Mouse (Mus musculus): ENCODE results near the gene Tex10. TPM values are rescaled to one million over a fixed set of nuclear protein-coding genes. Genes with fewer than 3 reads are reported as not detected.

Tex10 gene
- polyA plus RNA-seq (2015; fragmentation: Nextera tagmentation; extraction: Ambion mirVana), result 44.8 and 46.2 TPM in 2 replicates

DNA sequence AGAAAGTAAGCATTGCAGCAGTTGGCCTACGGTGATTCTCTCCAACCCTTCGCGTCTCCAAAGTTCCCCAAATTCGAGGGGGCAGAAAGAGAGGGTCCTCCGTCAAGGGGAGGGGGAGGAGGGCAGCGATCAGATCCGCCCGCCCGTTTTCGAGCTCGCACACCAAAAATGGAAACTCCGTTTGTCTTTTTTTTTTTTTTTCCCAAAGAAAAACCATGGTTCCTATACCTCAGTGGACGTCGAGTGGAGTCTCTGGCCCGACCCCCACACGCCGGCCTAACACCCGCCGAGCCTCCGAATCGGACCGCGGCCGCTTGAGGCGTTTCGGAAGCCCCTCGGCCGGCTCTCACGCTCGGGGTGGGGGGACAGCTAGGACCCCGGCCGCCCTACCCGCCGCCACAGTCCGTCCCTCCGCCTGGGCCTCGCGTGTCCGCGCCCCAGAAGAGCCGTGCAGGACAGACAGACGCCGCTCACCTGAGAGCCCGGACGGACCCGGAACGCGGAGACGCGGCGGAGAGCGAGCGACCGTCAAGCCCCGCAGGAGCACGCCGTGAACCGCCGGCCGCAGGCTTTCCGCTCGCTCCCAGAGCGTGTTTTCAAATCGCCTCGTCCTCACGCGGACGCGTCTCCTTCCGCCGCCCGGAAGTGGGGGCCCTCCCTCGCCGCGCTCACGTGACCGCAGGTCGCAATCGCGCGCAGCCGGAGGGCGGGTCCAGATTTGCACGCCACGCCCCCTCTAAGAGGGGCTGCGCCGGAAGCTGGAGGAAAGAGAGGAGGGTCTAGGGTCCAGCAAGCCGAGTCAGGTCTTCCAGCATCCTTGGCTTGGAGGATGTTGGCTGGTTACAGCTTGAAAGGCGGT, at the start of gene Tex10:
Gene Tex10 (minus strand): TSS at position 668 of the 859 bp plus-strand sequence.
- Histone ChIP-seq H3K9me3 (ENCODE audit: control insufficient read depth, low read length) (no peaks in the 10 kb centered on the region), H3K4me1 (replicated peaks; ENCODE audit: control insufficient read depth, insufficient read depth, low read length) (peaks cover 11% of the 10 kb centered on the region), H3K4me3 (ENCODE audit: low read length) (peak within 1 kb of the TSS; percentile 99), H3K9ac (ENCODE audit: low read length) (peak within 1 kb of the TSS; percentile 97), H3K27ac (ENCODE audit: low read length) (peak within 1 kb of the TSS; percentile 82), H3K27me3 (ENCODE audit: control insufficient read depth, insufficient read depth, low read depth, low read length) (no peaks in the 10 kb centered on the region), H3K36me3 (ENCODE audit: control insufficient read depth, insufficient read depth, low read length) (0 out of 2 replicates have a peak, but pooled peaks cover 6% of the 10 kb centered on the region), H3K4me2 (ENCODE audit: low read depth, low read length) (peak within 1 kb of the TSS; percentile 74)
- WGBS, result under 1% methylated on average over 89 of the region's 89 CpGs
- ATAC-seq (ENCODE audit: low read depth), result peak; percentile 97

DNA sequence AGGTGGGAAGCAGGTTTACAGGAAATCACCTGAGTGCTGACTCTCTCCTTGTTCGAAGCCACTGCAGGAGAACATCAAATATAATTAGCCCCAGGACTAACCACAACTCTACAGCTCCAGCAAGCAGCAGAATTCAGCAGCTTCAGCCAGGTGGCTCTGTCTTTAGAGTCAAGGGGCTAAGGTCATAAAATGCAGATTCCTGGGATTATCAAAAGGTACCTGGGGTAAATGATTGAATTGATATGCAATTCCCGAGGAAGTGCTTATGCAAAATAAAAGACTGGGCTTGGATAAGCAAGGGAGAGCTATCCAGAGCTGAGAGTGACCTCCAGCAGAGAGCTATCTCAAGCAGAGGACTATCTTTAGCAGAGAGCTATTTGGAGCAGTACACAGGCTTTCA, 37.6 kb upstream of the Tex10 start:
- H3K4me1 ChIP-seq (replicated peaks; ENCODE audit: control insufficient read depth, insufficient read depth, low read length), result no peaks in the 10 kb centered on the region
- no peak overlapping the region for H3K9ac ChIP-seq (ENCODE audit: low read length)
- H3K4me3 ChIP-seq (ENCODE audit: low read length), result no peak overlapping the region
- H3K4me2 ChIP-seq (ENCODE audit: low read depth, low read length), result no peak overlapping the region
- H3K27me3 ChIP-seq (ENCODE audit: control insufficient read depth, insufficient read depth, low read depth, low read length), result no peaks in the 10 kb centered on the region
- no peak overlapping the region for H3K27ac ChIP-seq (ENCODE audit: low read length)
- ATAC-seq (ENCODE audit: low read depth), result no peak
- 49% methylated on average over 2 of the region's 2 CpGs for WGBS
- H3K9me3 ChIP-seq (ENCODE audit: control insufficient read depth, low read length), result no peaks in the 10 kb centered on the region
- no peaks in the 10 kb centered on the region for H3K36me3 ChIP-seq (ENCODE audit: control insufficient read depth, insufficient read depth, low read length)

- Histone ChIP-seq H3K4me2 (ENCODE audit: low read depth, low read length) (no peak overlapping the region), H3K9me3 (ENCODE audit: control insufficient read depth, low read length) (no peaks in the 10 kb centered on the region), H3K36me3 (ENCODE audit: control insufficient read depth, insufficient read depth, low read length) (no peaks in the 10 kb centered on the region), H3K27me3 (ENCODE audit: control insufficient read depth, insufficient read depth, low read depth, low read length) (no peaks in the 10 kb centered on the region), H3K9ac (ENCODE audit: low read length) (no peak overlapping the region), H3K27ac (ENCODE audit: low read length) (no peak overlapping the region), H3K4me3 (ENCODE audit: low read length) (no peak overlapping the region), H3K4me1 (replicated peaks; ENCODE audit: control insufficient read depth, insufficient read depth, low read length) (no peaks in the 10 kb centered on the region)
- 28% methylated on average over 2 of the region's 2 CpGs for WGBS
- no peak for ATAC-seq (ENCODE audit: low read depth)
Measured at GRCm38 (mm10) chr4:48492510-48492909, 19.3 kb upstream of the Tex10 start.

DNA sequence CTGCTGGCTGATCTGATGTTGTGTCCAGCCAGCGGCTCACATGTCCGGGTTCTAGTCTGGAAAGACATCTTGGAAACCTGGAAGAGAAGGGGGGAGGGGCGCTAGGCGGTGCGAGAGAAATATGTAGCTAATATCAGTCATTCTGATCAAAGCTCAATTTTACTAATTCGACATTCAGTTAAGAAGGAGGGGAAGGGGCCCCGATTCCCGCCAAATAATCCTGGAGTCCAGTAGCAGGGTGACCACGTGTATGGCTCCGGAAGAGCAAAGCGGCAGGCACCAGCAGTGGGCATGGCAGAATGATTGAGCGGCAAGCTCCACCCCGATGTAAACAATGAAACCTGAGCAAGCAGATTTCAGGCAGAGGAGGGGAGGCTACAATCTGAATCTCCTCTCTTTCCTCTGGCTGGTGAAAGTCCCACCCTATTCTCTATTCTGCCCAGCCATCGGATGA, 18.1 kb upstream of the Tex10 start:
- WGBS, result 3% methylated on average over 14 of the region's 14 CpGs
- ATAC-seq (ENCODE audit: low read depth), result peak; percentile 54; the same call in 1 of the 2 replicates
- Histone ChIP-seq H3K27ac (ENCODE audit: low read length) (no peak overlapping the region), H3K4me2 (ENCODE audit: low read depth, low read length) (peak overlapping the region; percentile 47), H3K9me3 (ENCODE audit: control insufficient read depth, low read length) (no peaks in the 10 kb centered on the region), H3K9ac (ENCODE audit: low read length) (no peak overlapping the region), H3K4me1 (replicated peaks; ENCODE audit: control insufficient read depth, insufficient read depth, low read length) (no peaks in the 10 kb centered on the region), H3K4me3 (ENCODE audit: low read length) (peak overlapping the region; percentile 21), H3K36me3 (ENCODE audit: control insufficient read depth, insufficient read depth, low read length) (no peaks in the 10 kb centered on the region), H3K27me3 (ENCODE audit: control insufficient read depth, insufficient read depth, low read depth, low read length) (no peaks in the 10 kb centered on the region)

DNA sequence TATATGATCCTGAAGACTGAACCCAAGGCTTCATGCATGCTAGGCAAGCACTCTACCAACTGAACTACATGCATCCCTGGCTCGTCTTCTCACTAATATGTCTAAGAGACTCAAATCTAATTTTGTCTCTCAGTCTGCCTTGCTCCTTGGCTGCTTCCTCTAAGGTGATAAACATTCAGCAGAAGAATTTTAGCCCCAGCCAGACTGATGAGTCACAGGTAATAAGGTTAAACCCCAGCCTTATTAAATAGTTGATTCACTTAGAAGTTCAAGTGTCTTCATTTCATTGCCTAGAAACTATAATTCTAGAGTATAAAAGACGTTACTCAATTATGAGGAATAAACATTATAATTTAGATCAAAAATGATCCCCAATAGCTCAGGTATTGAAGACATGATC, 15.7 kb upstream of the Tex10 start:
- Histone ChIP-seq H3K4me2 (ENCODE audit: low read depth, low read length) (no peak overlapping the region), H3K9me3 (ENCODE audit: control insufficient read depth, low read length) (no peaks in the 10 kb centered on the region)
- 77% methylated on average over 2 of the region's 2 CpGs for WGBS

GRCm38 (mm10) chr4:48481287-48481686, 8.0 kb upstream of the Tex10 start:
- no peak for ATAC-seq (ENCODE audit: low read depth)
- 25% methylated on average over 2 of the region's 2 CpGs for WGBS

More for the DNA sequence above, 15.7 kb upstream of the Tex10 start:
- H3K4me1 ChIP-seq (replicated peaks; ENCODE audit: control insufficient read depth, insufficient read depth, low read length), result no peaks in the 10 kb centered on the region
- no peak overlapping the region for H3K27ac ChIP-seq (ENCODE audit: low read length)
- no peaks in the 10 kb centered on the region for H3K27me3 ChIP-seq (ENCODE audit: control insufficient read depth, insufficient read depth, low read depth, low read length)
- no peak overlapping the region for H3K4me3 ChIP-seq (ENCODE audit: low read length)
- no peak overlapping the region for H3K9ac ChIP-seq (ENCODE audit: low read length)
- no peak for ATAC-seq (ENCODE audit: low read depth)
- H3K36me3 ChIP-seq (ENCODE audit: control insufficient read depth, insufficient read depth, low read length), result no peaks in the 10 kb centered on the region

DNA sequence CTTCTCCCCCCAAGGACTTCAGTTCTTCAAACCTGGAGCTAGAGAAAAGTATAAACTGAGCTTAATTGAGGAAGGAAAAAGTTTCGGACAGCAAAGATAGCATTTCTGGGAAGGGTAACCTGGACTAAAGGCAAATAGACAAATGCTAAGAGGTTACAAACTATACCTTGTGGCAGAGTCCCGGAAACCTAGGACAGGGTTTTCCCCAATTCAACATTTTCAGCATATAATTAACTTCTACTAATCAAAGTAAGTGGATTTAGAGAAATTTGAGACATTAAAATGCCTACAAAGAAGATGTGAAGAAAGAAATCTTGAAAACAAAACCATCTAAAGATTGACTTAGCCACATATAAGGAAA, 372 bp upstream of the Tex10 start:
- 80% methylated on average over 2 of the region's 2 CpGs for WGBS
- Histone ChIP-seq H3K27me3 (ENCODE audit: control insufficient read depth, insufficient read depth, low read depth, low read length) (no peaks in the 10 kb centered on the region), H3K4me3 (ENCODE audit: low read length) (peak overlapping the region; percentile 99), H3K27ac (ENCODE audit: low read length) (peak overlapping the region; percentile 17; the same call in 1 of the 2 replicates), H3K9me3 (ENCODE audit: control insufficient read depth, low read length) (peaks cover 2% of the 10 kb centered on the region; the same call in 1 of the 2 replicates), H3K9ac (ENCODE audit: low read length) (peak overlapping the region; percentile 97), H3K4me2 (ENCODE audit: low read depth, low read length) (peak overlapping the region; percentile 74), H3K4me1 (replicated peaks; ENCODE audit: control insufficient read depth, insufficient read depth, low read length) (peaks cover 11% of the 10 kb centered on the region), H3K36me3 (ENCODE audit: control insufficient read depth, insufficient read depth, low read length) (0 out of 2 replicates have a peak, but pooled peaks cover under 1% of the 10 kb centered on the region)
- ATAC-seq (ENCODE audit: low read depth), result no peak

More at GRCm38 (mm10) chr4:48481287-48481686, 8.0 kb upstream of the Tex10 start:
- Histone ChIP-seq H3K36me3 (ENCODE audit: control insufficient read depth, insufficient read depth, low read length) (no peaks in the 10 kb centered on the region), H3K4me1 (replicated peaks; ENCODE audit: control insufficient read depth, insufficient read depth, low read length) (no peaks in the 10 kb centered on the region), H3K27ac (ENCODE audit: low read length) (no peak overlapping the region), H3K4me2 (ENCODE audit: low read depth, low read length) (no peak overlapping the region), H3K27me3 (ENCODE audit: control insufficient read depth, insufficient read depth, low read depth, low read length) (no peaks in the 10 kb centered on the region), H3K9ac (ENCODE audit: low read length) (no peak overlapping the region), H3K4me3 (ENCODE audit: low read length) (no peak overlapping the region), H3K9me3 (ENCODE audit: control insufficient read depth, low read length) (peaks cover 3% of the 10 kb centered on the region; the same call in 1 of the 2 replicates)

- 0 out of 2 replicates have a peak, but pooled peaks have one; percentile 4 for ATAC-seq (ENCODE audit: low read depth)
- no peaks in the 10 kb centered on the region for H3K9me3 ChIP-seq (ENCODE audit: control insufficient read depth, low read length)
- no peaks in the 10 kb centered on the region for H3K27me3 ChIP-seq (ENCODE audit: control insufficient read depth, insufficient read depth, low read depth, low read length)
- peak overlapping the region; percentile 82 for H3K27ac ChIP-seq (ENCODE audit: low read length)
- peak overlapping the region; percentile 97 for H3K9ac ChIP-seq (ENCODE audit: low read length)
- WGBS, result 7% methylated on average over 12 of the region's 12 CpGs
- peaks cover 11% of the 10 kb centered on the region for H3K4me1 ChIP-seq (replicated peaks; ENCODE audit: control insufficient read depth, insufficient read depth, low read length)
- peak overlapping the region; percentile 99 for H3K4me3 ChIP-seq (ENCODE audit: low read length)
- 0 out of 2 replicates have a peak, but pooled peaks cover 9% of the 10 kb centered on the region for H3K36me3 ChIP-seq (ENCODE audit: control insufficient read depth, insufficient read depth, low read length)
- H3K4me2 ChIP-seq (ENCODE audit: low read depth, low read length), result peak overlapping the region; percentile 74
Measured at GRCm38 (mm10) chr4:48472052-48472791, 1.0 kb downstream of the Tex10 start.

DNA sequence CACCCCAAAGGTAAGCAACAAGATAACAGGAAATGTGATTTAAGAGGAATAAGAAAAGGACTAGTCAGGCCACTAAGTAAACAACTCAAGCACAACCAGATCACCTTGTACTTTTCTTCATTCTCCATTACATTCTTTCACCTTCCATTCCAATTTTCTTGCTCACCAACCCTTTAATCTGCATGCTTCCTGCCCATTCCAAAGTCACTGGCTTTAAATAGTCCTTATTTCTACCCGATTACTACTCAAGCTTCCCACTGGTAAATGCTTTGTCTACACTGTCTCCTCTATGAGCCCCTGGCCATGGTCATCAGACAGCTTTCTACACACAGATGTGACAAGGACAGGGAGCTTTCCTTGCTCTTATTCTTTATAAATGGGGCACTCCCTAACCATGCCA, 2.3 kb downstream of the Tex10 start:
- WGBS, result 62% methylated on average over 1 of the region's 1 CpGs
- Histone ChIP-seq H3K4me2 (ENCODE audit: low read depth, low read length) (peak overlapping the region; percentile 74), H3K4me3 (ENCODE audit: low read length) (no peak overlapping the region), H3K36me3 (ENCODE audit: control insufficient read depth, insufficient read depth, low read length) (peaks cover 11% of the 10 kb centered on the region; the same call in 1 of the 2 replicates), H3K27ac (ENCODE audit: low read length) (no peak overlapping the region), H3K9ac (ENCODE audit: low read length) (no peak overlapping the region), H3K4me1 (replicated peaks; ENCODE audit: control insufficient read depth, insufficient read depth, low read length) (peaks cover 11% of the 10 kb centered on the region), H3K9me3 (ENCODE audit: control insufficient read depth, low read length) (no peaks in the 10 kb centered on the region), H3K27me3 (ENCODE audit: control insufficient read depth, insufficient read depth, low read depth, low read length) (no peaks in the 10 kb centered on the region)
- no peak for ATAC-seq (ENCODE audit: low read depth)
